Mouse (Mus musculus) spleen, postnatal 14 days (tissue): ENCODE data around the gene F13a1.

Experiments
- DNase-seq, 2 experiments: peaks; one replicate each; pipeline ENCODE4 v3.0.0; 2021 to 2022; ENCODE audit warnings: low spot score in 2 of 2

Gene F13a1

GRCm38 (mm10) chr13:36953676-36954075 is 96.4 kb downstream of the F13a1 start:
- no peak for DNase-seq

DNA sequence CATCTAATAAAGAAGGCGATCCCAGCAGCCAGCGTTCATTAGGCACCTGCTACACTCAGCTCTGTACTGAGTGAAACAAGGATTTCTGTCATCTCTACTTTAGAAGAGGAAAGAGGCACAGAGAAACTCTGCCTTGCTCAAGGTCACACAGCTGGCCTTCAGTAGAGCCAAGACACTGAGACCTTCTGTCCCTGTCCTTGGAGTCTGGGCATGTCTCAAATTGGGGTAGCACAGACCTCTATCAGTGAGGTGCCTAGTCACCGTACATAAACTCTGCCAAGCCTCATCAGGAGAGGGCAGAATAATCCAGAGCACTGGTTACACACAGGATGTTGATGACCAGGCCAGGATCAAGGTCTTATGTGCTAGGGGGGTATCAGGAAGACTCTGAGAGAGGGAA is 108.2 kb downstream of the F13a1 start:
- no peak for DNase-seq

DNA sequence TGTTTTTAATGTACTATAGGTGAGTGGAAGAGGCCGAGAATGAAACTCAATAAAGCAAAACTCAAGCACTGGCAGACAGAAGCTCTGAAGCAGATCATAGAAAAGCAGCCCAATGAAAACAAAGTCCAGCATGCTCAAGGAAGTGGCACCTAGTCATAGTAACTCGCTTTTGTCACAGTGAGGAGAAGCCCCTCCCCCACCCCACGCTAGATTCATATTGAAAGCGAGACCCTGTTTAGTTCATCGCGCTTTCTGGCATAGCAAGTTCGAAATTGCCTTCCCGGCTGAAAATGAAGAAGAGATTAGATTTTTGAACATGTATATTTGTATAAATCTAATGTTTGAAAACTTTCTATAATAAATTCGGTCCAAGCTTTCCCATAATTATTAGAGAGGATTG is 118.0 kb downstream of the F13a1 start:
- no peak for DNase-seq

DNA sequence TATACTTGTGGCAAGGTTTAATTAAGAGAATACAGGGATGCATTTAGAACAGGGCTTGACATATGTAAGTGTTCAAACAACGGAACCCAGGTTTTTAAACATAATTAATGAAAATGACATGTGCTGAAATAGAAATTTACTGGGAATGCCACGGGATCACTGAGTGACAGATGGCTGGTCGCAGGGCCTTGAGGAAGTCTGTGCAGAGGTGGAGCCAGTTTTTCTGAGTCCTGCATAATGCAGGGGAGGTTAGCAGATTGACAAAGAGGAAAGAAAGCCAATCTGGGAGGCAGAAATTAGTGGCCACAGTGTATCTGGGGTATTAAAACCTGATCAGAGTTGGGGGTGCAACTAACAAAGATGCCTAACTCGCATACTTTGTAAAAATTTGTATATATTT is 130.3 kb downstream of the F13a1 start:
- DNase-seq = no peak

GRCm38 (mm10) chr13:36903885-36904284 is 146.2 kb downstream of the F13a1 start:
- DNase-seq = no peak

- DNase-seq = no peak
Measured at GRCm38 (mm10) chr13:36903447-36903846, 146.6 kb downstream of the F13a1 start.

- DNase-seq = no peak
Measured at GRCm38 (mm10) chr13:36901603-36902002, 148.4 kb downstream of the F13a1 start.

- DNase-seq = no peak
Measured at GRCm38 (mm10) chr13:36901016-36901415, 149.0 kb downstream of the F13a1 start.

DNA sequence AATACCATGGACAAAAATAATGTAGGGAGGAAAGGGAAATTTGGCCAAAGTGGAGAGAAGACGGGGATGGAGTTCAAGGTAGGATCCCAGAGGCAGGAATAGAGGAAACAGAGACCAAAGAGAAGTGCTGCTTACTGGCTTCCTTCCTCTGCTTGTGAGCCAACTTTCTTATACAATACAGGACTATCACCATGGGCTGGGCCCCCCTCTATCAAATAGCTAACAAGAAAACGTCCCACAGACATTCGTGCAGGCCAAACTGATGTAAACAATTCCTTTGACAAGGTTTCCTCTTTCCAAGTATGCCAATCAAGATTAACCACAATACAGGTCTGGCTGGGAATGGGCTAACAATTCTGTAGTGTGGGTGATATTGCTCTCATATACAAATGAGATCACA is 154.0 kb downstream of the F13a1 start:
- no peak for DNase-seq

GRCm38 (mm10) chr13:36893762-36894161 is 156.3 kb downstream of the F13a1 start:
- DNase-seq = no peak

DNA sequence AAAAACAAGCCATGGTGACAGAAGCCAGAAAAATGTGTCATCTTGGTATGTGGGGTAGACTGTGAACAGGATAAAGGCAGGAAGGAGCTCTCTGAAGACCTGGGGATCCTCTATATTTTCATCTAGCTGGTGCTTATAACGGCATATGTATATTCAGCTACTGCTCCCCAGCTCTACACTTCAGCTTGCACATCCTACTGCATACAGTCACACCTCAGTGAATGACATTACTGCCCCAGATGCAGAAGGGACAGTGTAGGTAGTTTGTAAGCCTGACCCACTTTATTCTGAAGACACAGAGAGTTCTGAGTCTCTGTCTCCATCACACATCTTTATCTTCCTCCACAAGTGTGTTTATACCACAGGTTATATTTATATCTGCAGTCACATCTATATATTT is 157.8 kb downstream of the F13a1 start:
- no peak for DNase-seq

DNA sequence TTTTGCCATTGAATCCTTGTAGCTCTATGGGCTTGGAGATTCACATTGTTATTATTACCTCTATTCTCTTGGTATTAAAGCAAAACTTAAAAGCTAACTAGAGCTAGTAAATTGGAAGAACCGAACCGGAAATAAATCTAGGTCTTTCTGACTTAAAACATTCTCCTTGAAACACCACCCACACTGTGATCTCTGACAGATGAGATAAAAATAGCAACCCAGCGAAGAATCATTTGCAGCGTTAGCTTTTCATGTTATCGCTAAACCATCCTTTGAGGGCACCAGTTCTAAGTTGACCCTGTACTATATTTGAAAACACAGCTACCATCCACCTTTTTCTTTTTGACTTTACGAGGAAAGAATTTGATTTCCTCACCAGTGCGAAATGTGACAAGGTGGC is 164.1 kb downstream of the F13a1 start:
- no peak for DNase-seq

GRCm38 (mm10) chr13:36839111-36839510 is 210.9 kb downstream of the F13a1 start:
- DNase-seq = no peak
